Mouse (Mus musculus) cerebellum, adult 2 months (tissue): Measurements from ENCODE around the gene Tnfaip2.

Experiments
- CTCF ChIP-seq: fragments of 200-500 bp; IDR thresholded peaks from 2 replicates; pipeline ENCODE4 v1.5.1; 2011; ENCODE audit warnings: low read depth, mild to moderate bottlenecking, control low read depth, low read length, moderate library complexity, borderline replicate concordance; ENCODE audit not compliant: insufficient read depth
- POLR2A ChIP-seq: fragments of 200-500 bp; IDR thresholded peaks from 2 replicates; pipeline ENCODE4 v1.6.1; 2011; ENCODE audit warnings: low read length, control low read depth, borderline replicate concordance; ENCODE audit not compliant: insufficient read depth

DNA sequence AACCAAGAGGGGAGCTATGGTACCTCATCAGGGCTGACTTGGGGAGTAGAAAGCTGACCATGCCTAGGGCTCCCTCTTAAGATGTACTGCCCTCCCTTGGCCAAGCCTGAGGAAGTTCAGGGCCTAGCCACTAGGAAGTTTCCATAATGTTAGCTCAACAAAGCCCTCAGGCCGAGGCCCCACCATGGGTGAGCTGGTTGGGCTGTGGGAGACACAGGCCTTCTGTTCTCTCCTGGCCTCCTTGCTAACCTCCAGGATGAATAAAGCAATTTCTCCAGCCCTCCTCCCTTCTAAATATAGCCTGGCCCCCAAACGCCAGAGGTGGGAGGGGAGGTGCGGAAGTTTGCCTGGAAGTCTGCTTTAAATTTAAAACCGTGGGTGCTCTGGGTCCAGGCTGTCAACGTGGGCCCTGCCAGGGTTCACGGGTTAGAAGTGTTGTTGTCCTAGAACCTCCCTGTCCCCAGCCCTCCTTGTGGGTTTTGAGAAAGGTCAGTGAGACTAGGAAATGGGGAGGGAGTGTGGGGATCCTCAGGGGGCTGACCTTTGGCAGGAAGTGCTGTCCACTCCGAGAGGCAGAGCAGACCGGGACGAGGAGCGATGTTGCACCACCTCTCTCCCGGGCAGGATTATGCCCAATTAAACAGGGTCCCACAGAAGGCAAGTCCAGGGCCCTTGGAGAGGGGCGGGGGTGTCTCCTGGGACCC is 29.5 kb upstream of the Tnfaip2 start:
- no peak for TF ChIP-seq CTCF
- TF ChIP-seq POLR2A: no peak
